8 mouse cellular contexts compared by ENCODE assay signal in genomic region chr16:32915292-32916068, GRCm38 (mm10). TPM values are rescaled to one million over a fixed set of nuclear protein-coding genes. Genes with fewer than 3 reads are reported as not detected.
DNase-seq lines count a peak whose midpoint lies in the region; ATAC-seq lines count a peak whose summit lies in the region.

No protein-coding gene starts in this region.

- ATAC-seq in heart, embryonic 16.5 days (replicated peaks; ENCODE audit: extremely low read depth, insufficient read depth, low FRiP score) = no peak
- ATAC-seq in hindbrain, embryonic 14.5 days (ENCODE audit: low FRiP score) = no peak
- no peak for ATAC-seq in midbrain, embryonic 15.5 days (replicated peaks)

- H3K4me3 ChIP-seq in heart, embryonic 16.5 days (ENCODE audit: low read length) = peak overlapping the region; percentile 37
- peak overlapping the region; percentile 86 for H3K4me3 ChIP-seq in hindbrain, embryonic 14.5 days (replicated peaks; ENCODE audit: low read length)
- H3K4me3 ChIP-seq in midbrain, embryonic 15.5 days = peak overlapping the region; percentile 93

- H3K4me2 ChIP-seq in heart, embryonic 16.5 days (ENCODE audit: low read depth, low read length) = peak overlapping the region; percentile 77
- H3K4me2 ChIP-seq in hindbrain, embryonic 14.5 days (replicated peaks) = peak overlapping the region; percentile 72
- peak overlapping the region; percentile 72 for H3K4me2 ChIP-seq in midbrain, embryonic 15.5 days

- no peaks in the 10 kb centered on the region for H3K27me3 ChIP-seq in heart, embryonic 16.5 days (ENCODE audit: control insufficient read depth, insufficient read depth, low read length)
- H3K27me3 ChIP-seq in hindbrain, embryonic 14.5 days (ENCODE audit: control insufficient read depth, insufficient read depth, low read length) = no peaks in the 10 kb centered on the region
- no peaks in the 10 kb centered on the region for H3K27me3 ChIP-seq in midbrain, embryonic 15.5 days (replicated peaks)

- no peak for DNase-seq in heart, postnatal 4 days
- DNase-seq in NIH3T3 (ENCODE audit: low read depth) = peak; percentile 19
- DNase-seq in hindbrain, embryonic 14.5 days (ENCODE audit: low spot score) = no peak
- DNase-seq in thymus, postnatal 4 days = no peak
- DNase-seq in gastrocnemius, adult 18-20 months (ENCODE audit: low spot score) = no peak
- no peak for DNase-seq in embryo, embryonic 10.5 days (ENCODE audit: low spot score)

- 68% methylated on average over 9 of the region's 9 CpGs for WGBS in heart, embryonic 16.5 days
- WGBS in hindbrain, embryonic 14.5 days = 76% methylated on average over 9 of the region's 9 CpGs
- 69% methylated on average over 9 of the region's 9 CpGs for WGBS in midbrain, embryonic 15.5 days

- H3K9me3 ChIP-seq in heart, embryonic 16.5 days (replicated peaks; ENCODE audit: control insufficient read depth, low read length) = no peaks in the 10 kb centered on the region
- H3K9me3 ChIP-seq in hindbrain, embryonic 14.5 days (ENCODE audit: control insufficient read depth, low read length) = no peaks in the 10 kb centered on the region
- no peaks in the 10 kb centered on the region for H3K9me3 ChIP-seq in midbrain, embryonic 15.5 days

- H3K9ac ChIP-seq in heart, embryonic 16.5 days (ENCODE audit: low read length) = peak overlapping the region; percentile 20; the same call in 1 of the 2 replicates
- H3K9ac ChIP-seq in hindbrain, embryonic 14.5 days = peak overlapping the region; percentile 86
- H3K9ac ChIP-seq in midbrain, embryonic 15.5 days = no peak overlapping the region

- 0 out of 2 replicates have a peak, but pooled peaks cover 2% of the 10 kb centered on the region for H3K36me3 ChIP-seq in heart, embryonic 16.5 days (ENCODE audit: control insufficient read depth, insufficient read depth)
- H3K36me3 ChIP-seq in hindbrain, embryonic 14.5 days (replicated peaks; ENCODE audit: control insufficient read depth, insufficient read depth) = no peaks in the 10 kb centered on the region
- no peaks in the 10 kb centered on the region; the same call in 1 of the 2 replicates for H3K36me3 ChIP-seq in midbrain, embryonic 15.5 days (replicated peaks)

- H3K27ac ChIP-seq in heart, embryonic 16.5 days (ENCODE audit: low read length) = no peak overlapping the region
- no peak overlapping the region for H3K27ac ChIP-seq in hindbrain, embryonic 14.5 days
- H3K27ac ChIP-seq in midbrain, embryonic 15.5 days = no peak overlapping the region

- peaks cover 8% of the 10 kb centered on the region for H3K4me1 ChIP-seq in heart, embryonic 16.5 days (ENCODE audit: control insufficient read depth, insufficient read depth, low read length)
- peaks cover 12% of the 10 kb centered on the region for H3K4me1 ChIP-seq in hindbrain, embryonic 14.5 days (replicated peaks; ENCODE audit: control insufficient read depth, insufficient read depth, low read length)
- H3K4me1 ChIP-seq in midbrain, embryonic 15.5 days = peaks cover 15% of the 10 kb centered on the region

RNA-seq across cellular contexts. Expression of gene Lrch3, which starts 1.6 kb away (rescaled TPM):
- polyA plus RNA-seq in heart, embryonic 16.5 days (2015; fragmentation: Nextera tagmentation; extraction: Ambion mirVana) = 15.0 and 16.8 TPM in 2 replicates
- total RNA-seq in heart, postnatal 4 days (2021) = 10 to 100 TPM; 29.0 to 30.9 TPM
- 46.5 and 53.0 TPM in 2 replicates for polyA plus RNA-seq in hindbrain, embryonic 14.5 days (2014; fragmentation: Nextera tagmentation; extraction: Ambion mirVana)
- 43.0 and 56.3 TPM in 2 replicates for polyA plus RNA-seq in midbrain, embryonic 15.5 days (2015; fragmentation: Nextera tagmentation; extraction: Ambion mirVana)
- total RNA-seq in gastrocnemius, adult 18-20 months (2021) = 10 to 100 TPM; 13.2 to 14.5 TPM

RNA-seq across cellular contexts. Expression of gene Rubcn, which starts 37.9 kb away (rescaled TPM):
- polyA plus RNA-seq in heart, embryonic 16.5 days (2015; fragmentation: Nextera tagmentation; extraction: Ambion mirVana) = 32.7 and 33.2 TPM in 2 replicates
- 10 to 100 TPM; 29.8 to 35.1 TPM for total RNA-seq in heart, postnatal 4 days (2021)
- polyA plus RNA-seq in hindbrain, embryonic 14.5 days (2014; fragmentation: Nextera tagmentation; extraction: Ambion mirVana) = 34.2 and 34.7 TPM in 2 replicates
- 37.3 and 38.0 TPM in 2 replicates for polyA plus RNA-seq in midbrain, embryonic 15.5 days (2015; fragmentation: Nextera tagmentation; extraction: Ambion mirVana)
- 10 to 100 TPM; 22.5 to 24.8 TPM for total RNA-seq in gastrocnemius, adult 18-20 months (2021)

RNA-seq across cellular contexts. Expression of gene Fyttd1, which starts 38.2 kb away (rescaled TPM):
- polyA plus RNA-seq in heart, embryonic 16.5 days (2015; fragmentation: Nextera tagmentation; extraction: Ambion mirVana) = 116 and 119 TPM in 2 replicates
- total RNA-seq in heart, postnatal 4 days (2021) = 100 to 1,000 TPM; 125 to 126 TPM
- polyA plus RNA-seq in hindbrain, embryonic 14.5 days (2014; fragmentation: Nextera tagmentation; extraction: Ambion mirVana) = 143 and 167 TPM in 2 replicates
- polyA plus RNA-seq in midbrain, embryonic 15.5 days (2015; fragmentation: Nextera tagmentation; extraction: Ambion mirVana) = 100 and 110 TPM in 2 replicates
- 10 to 100 TPM; 85.6 to 97.9 TPM for total RNA-seq in gastrocnemius, adult 18-20 months (2021)

Comparison
In these comparisons a context has a peak if more than half of its experiments do, and no peak if none do; other contexts are left out.
1. H3K4me3 ChIP-seq: peak in every context shown above with its lines; median percentile 93 in midbrain, embryonic 15.5 days; 86 in hindbrain, embryonic 14.5 days; 37 in heart, embryonic 16.5 days.